Mouse (Mus musculus): Measurements from ENCODE around the gene Lmbr1l.
"Not testable (repeated sequence)": the region's sequence is repeated elsewhere in the genome, so short reads cannot be mapped to it uniquely, and the experiment has no call there.

The Lmbr1l gene

DNA sequence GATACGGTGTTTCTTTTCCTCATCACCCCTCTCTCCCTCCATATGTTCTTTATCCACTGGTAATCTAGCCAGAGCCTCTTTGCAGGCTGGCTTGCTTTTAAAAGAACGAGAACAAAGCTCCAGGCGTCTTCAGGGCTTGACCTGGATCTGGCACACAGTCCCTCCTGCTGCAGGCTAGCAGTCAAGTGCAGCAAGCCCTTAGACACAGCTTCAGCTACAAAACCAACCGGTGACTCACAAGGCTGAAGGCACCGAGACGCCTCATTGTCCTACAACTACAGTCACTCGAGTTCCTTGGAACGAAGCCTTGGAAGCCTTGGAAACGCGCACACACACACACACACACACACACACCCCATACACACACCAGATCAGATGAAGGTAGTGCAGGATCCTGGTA, 22.8 kb upstream of the Lmbr1l start:
- peak; percentile 51 for DNase-seq (ENCODE audit: extremely low read depth, insufficient read length, low spot score)

DNA sequence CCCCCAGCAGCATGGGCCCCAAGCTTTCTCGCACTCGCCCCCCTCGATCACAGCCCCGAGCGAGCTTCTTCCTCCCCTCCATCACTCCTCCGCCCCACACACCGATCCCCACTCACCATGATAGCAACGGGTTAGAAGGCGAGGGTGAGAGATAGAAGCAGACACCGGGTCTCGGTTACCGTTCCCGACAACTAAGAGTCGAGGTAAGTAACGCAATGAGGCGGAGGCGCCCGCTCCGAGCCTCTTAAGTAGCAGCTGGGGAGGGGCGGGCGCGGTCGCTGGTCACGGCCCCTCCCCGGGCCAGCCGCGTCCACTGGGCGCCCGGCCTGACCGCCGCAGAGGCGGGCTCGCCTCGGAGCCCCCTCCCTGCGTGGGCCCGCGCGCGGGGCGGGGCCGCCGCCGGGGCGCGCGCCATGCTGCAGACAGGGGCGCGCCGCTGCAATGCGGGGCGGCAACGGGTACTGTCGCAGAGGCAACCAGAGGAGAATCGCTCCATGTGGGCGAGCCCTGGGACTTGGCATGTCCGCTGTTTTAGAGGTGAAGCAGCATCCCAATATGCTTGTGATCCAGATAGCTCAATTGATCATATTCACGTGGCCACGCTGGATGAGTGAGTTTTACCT, 16.3 kb upstream of the Lmbr1l start, which contains the start of gene Tuba1b:
Gene Tuba1b (minus strand): TSS at position 349 of the 623 bp plus-strand sequence.
- DNase-seq (ENCODE audit: extremely low read depth, insufficient read length, low spot score), result peak; percentile 92

DNA sequence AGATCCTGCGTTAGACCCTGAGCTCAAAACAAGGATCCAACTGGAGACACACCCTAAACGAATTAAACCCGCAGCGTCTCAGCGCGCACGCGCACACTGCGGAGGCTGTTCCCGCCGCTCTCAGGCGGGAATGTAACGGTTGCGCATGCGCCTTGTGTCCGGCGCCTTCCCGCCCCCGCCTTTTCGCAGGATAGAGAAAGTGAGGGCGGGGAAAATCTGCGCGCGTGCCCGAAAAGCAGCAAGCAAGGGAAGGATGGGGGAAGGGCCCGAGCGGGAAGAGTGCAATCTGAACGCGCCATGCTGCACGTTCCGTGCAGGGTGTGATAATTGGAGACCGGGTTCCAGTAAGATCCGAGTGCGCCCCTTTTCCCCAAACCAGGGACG, 15.8 kb upstream of the Lmbr1l start:
- peak; percentile 95 for DNase-seq (ENCODE audit: extremely low read depth, insufficient read length, low spot score)

GRCm38 (mm10) chr15:98933004-98933671, 15.1 kb upstream of the Lmbr1l start:
- DNase-seq (ENCODE audit: extremely low read depth, insufficient read length, low spot score), result peak; percentile 44

GRCm38 (mm10) chr15:98930998-98931397, 13.0 kb upstream of the Lmbr1l start:
- DNase-seq (ENCODE audit: extremely low read depth, insufficient read length, low spot score), result no peak

GRCm38 (mm10) chr15:98930017-98930734, 12.1 kb upstream of the Lmbr1l start:
- peak; percentile 45 for DNase-seq (ENCODE audit: extremely low read depth, insufficient read length, low spot score)

GRCm38 (mm10) chr15:98928598-98929240, 10.7 kb upstream of the Lmbr1l start:
- peak; percentile 73 for DNase-seq (ENCODE audit: extremely low read depth, insufficient read length, low spot score)

GRCm38 (mm10) chr15:98927566-98927965, 9.5 kb upstream of the Lmbr1l start:
- no peak for DNase-seq (ENCODE audit: extremely low read depth, insufficient read length, low spot score)

GRCm38 (mm10) chr15:98924682-98925081, 6.7 kb upstream of the Lmbr1l start:
- no peak for DNase-seq (ENCODE audit: extremely low read depth, insufficient read length, low spot score)

- DNase-seq (ENCODE audit: extremely low read depth, insufficient read length, low spot score), result no peak
Observed at GRCm38 (mm10) chr15:98923031-98923537, 5.1 kb upstream of the Lmbr1l start.

DNA sequence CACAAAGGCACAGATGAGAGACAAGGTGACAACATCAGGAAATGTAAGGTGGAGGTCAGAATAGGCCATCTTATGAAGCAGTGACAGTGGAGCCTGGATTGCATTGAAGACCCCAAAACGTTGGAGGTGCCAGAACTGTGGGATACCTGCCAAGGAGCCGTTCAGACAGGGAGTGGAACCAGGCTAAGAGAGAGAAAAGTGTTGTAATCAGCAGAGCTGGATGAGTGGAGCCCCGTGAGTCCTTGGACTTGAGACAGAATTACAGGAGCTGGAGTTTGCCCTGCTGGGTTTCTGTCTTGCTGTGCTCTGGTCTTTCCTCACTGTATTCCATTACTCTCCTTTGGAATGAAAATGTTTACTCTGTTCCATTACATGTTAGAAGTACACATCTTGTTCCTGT, 4.5 kb upstream of the Lmbr1l start:
- DNase-seq (ENCODE audit: extremely low read depth, insufficient read length, low spot score), result no peak

- DNase-seq (ENCODE audit: extremely low read depth, insufficient read length, low spot score), result no peak
Observed at GRCm38 (mm10) chr15:98921510-98921909, 3.5 kb upstream of the Lmbr1l start.

GRCm38 (mm10) chr15:98918499-98918895, 466 bp upstream of the Lmbr1l start:
- not testable (repeated sequence) for DNase-seq (ENCODE audit: extremely low read depth, insufficient read length, low spot score)

DNA sequence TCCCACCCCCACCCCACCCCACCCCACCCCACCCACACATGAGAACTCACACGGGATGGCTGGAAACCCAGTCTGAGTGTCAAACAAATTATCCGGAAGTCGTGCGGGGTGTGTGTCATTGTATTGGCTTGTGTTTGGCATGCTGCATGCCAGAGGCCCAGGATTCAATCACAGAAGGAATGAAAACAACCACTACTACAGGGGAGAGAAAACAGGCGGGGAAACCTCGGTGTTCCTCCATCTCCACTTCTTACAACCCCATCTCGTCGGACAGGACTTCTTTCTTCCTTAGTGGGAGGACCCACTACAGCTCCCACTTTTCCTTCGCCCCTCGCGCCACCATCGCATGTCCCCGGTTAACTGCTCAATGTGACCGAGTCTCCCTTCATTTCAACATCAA, 940 bp downstream of the Lmbr1l start:
- DNase-seq (ENCODE audit: extremely low read depth, insufficient read length, low spot score), result no peak

DNA sequence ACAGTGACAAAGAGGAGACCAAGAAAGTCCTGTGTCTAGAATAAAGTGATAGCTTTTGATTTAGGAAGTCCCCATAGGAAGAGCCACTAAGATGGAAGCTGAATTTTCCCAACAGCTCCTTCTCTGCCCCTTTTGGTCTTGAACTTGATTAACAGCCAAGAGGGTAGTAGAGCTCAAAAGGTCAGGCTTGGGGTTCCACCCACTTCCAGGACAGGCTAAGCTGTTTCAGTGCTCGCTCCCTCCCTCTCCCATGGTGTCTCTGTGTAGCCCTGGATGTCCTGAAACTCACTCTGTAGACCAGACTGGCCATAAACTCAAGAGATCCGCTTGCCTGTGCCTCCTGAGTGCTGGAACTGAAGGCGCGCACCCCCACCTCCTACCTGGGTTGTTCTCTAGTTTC, 2.0 kb downstream of the Lmbr1l start:
- DNase-seq (ENCODE audit: extremely low read depth, insufficient read length, low spot score), result no peak

DNA sequence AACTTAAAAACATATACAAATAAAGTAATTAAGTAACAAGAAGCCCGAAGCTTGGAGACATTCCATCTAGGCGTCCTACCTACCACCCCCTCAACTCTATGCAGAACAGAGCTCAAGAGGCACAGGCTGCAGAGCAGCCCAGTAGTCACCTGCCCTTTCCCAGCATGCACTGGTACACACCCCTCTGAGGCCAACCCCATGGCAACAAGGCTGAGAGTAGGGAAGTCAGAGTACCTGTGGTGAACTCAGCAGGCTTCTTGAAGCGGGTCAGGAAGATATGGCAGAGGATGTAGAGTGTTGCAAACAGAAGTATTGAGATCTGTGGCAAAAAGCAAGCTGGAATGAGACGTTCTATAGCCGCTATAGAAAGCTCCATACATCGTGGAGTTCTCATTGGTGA, 3.1 kb downstream of the Lmbr1l start:
- DNase-seq (ENCODE audit: extremely low read depth, insufficient read length, low spot score), result no peak

DNA sequence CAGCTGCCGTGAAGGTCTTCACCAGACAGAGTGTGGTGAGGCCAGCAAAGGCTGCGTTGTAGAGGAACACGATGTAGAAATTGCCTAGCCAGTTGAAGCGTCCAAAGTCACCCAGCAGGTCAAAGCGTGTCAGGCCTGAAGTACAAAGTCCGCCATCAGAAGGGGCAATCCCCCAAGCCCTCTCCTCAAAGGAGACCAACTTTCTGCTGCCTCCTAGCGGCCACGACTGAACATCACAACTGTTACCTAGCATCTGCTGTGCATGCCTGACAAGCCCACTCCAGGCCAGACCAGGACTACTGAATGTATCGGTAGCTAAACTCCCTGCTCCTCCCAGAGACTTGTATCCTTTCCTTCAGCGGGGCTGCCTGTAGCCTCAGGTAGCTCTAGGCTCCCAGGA, 13.3 kb downstream of the Lmbr1l start:
- no peak for DNase-seq (ENCODE audit: extremely low read depth, insufficient read length, low spot score)

DNA sequence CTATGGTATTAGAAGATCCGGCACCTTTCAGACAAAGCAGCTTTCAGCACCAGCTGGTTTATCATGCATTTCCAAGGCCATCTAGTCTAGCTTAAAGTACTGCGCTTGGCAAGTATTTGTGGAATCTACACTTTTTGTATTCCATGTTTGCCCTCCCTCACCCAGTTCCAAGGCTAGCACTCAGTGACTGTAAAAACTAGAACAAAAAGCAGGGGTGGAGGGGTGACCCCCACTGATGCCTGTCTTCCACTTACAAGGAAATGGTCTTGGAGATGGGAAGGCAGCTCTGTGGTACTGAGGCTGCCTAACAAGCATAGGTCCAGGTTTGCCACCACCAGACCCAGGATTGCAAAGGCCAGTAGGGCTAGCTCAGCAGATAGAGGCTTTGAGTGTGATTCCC, 15.4 kb downstream of the Lmbr1l start:
- no peak for DNase-seq (ENCODE audit: extremely low read depth, insufficient read length, low spot score)

DNA sequence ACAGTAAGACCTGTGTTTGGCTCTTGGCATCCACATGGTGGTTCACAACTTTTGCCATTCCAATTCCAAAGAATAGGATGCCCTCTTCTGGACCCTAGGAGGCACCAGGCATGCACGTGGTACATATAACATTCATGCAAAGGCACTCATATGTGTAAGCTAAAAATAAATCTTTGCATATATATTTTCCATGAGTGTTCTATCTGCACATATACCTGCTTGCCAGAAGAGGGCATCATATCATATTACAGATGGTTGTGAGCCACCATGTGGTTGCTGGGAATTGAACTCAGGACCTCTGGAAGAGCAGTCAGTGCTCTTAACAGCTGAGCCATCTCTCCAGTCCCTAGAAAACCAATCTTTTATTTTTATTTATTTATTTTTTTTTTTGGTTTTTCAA, 16.5 kb downstream of the Lmbr1l start:
- no peak for DNase-seq (ENCODE audit: extremely low read depth, insufficient read length, low spot score)

- DNase-seq (ENCODE audit: extremely low read depth, insufficient read length, low spot score), result no peak
Observed at GRCm38 (mm10) chr15:98897928-98898800, 19.9 kb downstream of the Lmbr1l start, which contains the start of gene Dhh. Gene Dhh, minus strand, starts transcription at chr15:98898540.
